Mouse (Mus musculus): ENCODE results near the gene Fbxo3. TPM values are rescaled to one million over a fixed set of nuclear protein-coding genes. Genes with fewer than 3 reads are reported as not detected.
"Not testable (repeated sequence)": the region's sequence is repeated elsewhere in the genome, so short reads cannot be mapped to it uniquely, and the experiment has no call there.

Gene Fbxo3
- total RNA-seq, 2 experiments from 2014 or later = 42.6 to 46.6 TPM

DNA sequence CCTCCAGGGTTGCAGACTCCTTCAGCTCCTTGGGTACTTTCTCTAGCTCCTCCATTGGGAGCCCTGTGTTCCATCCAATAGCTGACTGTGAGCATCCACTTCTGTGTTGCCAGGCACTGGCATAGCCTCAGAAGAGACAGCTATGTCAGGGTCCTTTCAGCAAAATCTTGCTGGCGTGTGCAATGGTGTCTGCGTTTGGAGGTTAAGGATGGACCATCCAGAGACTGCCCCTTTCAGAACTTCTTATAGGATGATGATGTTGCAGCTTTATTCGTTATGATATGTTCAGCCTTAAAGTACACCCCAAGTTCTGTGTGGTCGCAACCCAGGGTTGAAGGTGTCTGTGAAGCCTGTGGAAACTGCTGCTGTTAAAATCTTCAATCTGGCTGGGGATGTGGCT is 69.9 kb downstream of the Fbxo3 start:
- DNase-seq = not testable (repeated sequence)

DNA sequence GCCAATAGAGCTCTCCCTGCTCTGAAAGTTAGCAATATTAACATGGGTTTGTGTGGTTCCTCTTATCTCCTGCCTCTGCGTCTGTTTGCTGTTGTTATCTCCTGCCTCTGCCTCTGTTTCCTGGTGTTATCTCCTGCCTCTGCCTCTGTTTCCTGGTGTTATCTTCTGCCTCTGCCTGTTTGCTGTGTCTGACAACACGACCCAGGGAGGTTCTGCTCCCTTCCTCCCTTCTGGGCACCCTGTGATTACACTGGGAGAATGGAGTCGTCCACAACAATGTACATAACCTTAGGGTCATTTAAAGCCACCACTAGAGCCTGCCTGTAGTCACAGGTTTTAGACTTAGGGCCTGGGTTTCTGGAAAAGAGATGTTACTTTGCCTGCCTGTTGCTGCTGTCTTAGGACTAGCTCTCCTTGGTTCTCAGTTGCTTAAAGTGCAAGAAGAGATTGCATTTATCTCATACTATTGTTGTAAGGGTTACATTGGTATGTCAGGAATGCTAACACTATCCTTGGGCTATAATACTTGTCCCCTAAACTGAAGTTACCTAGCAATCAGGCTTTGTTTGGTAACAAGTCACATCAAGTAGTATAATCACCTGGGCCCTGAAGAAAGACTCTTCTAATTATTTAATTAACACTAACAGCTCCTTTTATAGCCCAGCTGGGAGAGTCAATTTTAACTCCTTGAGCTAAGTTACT is 71.2 kb downstream of the Fbxo3 start:
- no peak for DNase-seq

DNA sequence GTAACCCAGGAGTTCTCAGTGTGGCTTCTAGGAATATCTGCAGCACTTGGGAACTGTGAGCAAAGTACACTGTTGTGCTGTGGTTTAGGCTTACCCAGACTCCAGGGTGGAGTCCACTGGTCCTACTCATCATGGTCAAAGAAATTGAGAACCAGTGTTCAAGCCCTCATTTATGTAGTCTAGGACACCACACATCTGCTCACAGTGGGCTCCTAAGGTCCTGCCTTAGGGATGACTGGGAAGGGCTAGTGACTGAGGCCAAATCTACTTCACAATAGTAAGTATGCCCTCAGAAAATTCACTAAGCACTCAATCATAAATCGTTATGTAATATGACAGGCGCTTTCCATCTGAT is 71.7 kb downstream of the Fbxo3 start:
- DNase-seq = no peak

DNA sequence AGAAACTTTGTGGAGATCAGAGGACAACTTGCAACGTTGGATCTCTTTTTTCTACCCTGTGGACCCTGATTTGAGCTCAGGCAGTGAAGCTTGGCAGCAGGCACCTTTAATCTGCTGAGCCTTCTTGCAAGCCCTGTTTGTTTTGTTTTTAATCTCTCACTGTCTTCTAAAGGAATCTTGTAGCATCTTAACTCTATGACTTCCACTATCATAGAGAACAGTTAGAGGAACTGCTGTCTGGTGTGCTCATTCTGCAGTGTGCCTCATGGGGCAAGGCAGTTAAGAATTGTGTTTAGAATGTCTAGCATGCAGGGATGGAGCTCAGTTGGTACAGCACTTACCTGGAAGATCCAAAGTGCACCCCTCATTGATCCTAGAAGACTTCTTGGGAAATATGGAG is 72.4 kb downstream of the Fbxo3 start:
- DNase-seq = no peak

DNA sequence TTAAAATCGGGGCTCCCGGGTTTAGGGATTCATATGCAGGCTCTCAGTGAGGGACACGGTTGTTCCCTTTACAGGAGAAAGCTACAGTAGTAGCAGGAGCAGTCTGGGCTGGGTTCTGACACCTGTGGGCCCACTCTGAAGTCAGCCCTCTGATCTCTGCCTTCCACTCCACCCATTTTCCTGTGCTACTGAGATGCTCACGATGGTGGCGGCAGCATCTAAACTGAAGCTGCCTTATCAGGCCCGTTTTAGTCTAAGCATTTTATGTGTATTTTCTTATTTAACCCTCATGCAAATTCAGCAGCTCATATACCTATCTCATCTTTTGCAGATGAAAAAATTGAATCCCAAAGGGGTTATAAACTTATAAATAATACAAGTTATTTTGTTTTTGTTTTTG is 77.3 kb downstream of the Fbxo3 start:
- no peak for DNase-seq

DNA sequence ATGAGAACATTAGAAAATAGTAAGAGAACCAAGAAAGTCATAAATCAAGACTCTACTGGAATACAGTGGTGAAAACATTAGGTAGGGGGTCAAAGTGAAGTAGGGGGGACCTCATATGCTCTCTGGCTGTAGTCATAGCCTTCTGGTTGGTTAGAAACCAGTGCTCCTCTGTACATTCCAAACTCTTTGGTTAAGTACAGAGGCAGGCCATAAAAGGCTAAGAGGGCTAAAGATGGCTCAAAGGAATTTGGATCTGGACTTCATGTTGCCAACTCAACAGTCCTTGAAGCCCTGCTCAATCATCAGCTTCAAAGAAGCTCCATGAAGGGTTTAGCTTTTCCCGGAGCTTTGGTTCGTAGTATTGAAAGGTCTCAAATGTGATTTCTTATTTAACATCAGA is 81.5 kb downstream of the Fbxo3 start:
- DNase-seq = not testable (repeated sequence)

DNA sequence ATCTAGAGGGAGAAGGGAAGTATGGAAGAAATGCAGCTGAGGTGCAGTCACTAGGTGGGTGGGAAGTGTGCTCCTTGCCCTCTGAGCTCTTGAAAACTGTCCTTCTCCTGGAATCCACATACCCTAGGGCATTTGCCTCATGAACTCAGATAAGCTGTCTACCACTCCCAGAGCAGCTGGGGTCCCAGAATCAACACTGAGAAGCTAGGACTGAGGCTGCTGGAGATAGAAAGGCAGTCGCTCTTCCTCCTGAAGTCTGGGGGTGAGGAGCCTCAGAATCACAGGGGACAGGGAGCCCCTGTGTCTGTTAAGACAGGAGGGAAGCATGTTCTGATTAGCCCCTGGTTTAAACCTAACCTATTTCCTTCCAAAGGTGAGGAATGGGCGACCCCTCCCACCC is 82.0 kb downstream of the Fbxo3 start:
- no peak for DNase-seq

DNA sequence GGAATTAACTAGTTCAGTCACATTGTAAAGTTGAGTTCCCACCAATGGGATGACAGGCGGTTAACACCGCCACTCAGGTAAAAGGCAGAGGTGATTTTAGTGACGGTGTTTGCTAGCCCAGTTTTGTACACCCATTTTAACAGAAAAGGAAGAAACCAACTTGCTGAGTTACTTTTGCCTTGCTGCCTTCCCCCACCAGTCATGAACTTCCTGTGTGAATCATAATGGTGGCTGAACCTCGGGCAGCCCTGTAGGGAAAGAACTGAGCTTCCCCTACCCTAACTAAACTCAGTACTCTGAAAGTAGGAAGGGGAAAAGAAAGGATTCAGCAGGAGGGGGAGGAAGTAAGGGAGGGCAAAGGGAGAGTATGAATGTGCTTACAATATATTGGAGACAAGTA is 82.5 kb downstream of the Fbxo3 start:
- DNase-seq = no peak

DNA sequence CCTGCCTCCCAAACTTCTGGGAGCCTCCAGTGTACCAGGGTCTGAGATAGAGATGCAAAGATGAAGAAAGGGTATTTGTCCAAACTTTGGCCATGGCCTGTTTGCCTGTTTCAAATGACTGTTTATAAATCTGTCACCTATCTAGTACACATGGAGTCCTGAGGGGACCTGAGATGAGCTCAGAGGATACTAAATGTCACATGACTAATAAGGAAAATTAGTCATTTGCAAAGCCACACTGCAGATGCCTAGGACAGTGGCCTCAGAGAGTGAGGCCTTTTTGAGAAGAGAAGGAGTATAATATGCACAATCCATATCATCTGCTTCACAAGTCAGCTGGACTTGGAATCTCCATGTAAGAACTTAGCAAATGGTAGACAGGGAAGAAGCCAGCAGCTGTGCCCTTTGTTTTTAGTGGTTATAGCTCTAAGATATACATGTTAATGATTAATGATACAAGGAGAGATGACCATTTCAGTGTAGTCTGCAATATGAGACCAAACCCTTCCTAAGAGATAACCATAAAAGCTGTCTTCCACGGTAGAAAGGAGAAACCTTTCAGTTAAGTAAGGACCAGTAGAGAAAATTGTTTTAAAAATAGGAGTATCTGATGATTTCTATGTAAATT is 83.8 kb downstream of the Fbxo3 start:
- DNase-seq = not testable (repeated sequence)

Other genes with a start within 250 kb of the Fbxo3 start
- gene Caprin1, start 230.1 kb upstream of the Fbxo3 start, total RNA-seq (2021) = 100 to 1,000 TPM; 262 to 265 TPM
- 10 to 100 TPM; 25.0 to 25.4 TPM for gene Lmo2, start 69.7 kb upstream of the Fbxo3 start, total RNA-seq (2021)
- not detected for gene 4931422A03Rik, start 640 bp downstream of the Fbxo3 start, total RNA-seq (2021)
- under 1 TPM; 0.17 to 0.29 TPM for gene Gm10912, start 38.1 kb downstream of the Fbxo3 start, total RNA-seq (2021)
- gene Gm10799, start 40.8 kb downstream of the Fbxo3 start, total RNA-seq (2021) = not detected
- 1 to 10 TPM; 1.2 to 1.8 TPM for gene Cd59b, start 42.1 kb downstream of the Fbxo3 start, total RNA-seq (2021)
- gene Cd59a, start 68.1 kb downstream of the Fbxo3 start, total RNA-seq (2021) = 10 to 100 TPM; 28.1 to 31.9 TPM
- under 1 TPM; 0.68 to 0.69 TPM for gene A930018P22Rik, start 95.0 kb downstream of the Fbxo3 start, total RNA-seq (2021)